Mouse (Mus musculus) heart, adult 2 months (tissue): ENCODE measurements around the gene Ccdc134. TPM values are rescaled to one million over a fixed set of nuclear protein-coding genes. Genes with fewer than 3 reads are reported as not detected.

Experiments used
- DNase-seq, 2 experiments: peaks; one replicate each; pipeline ENCODE4 v3.0.0; 2021
- H3K27ac ChIP-seq: fragments of 200-600 bp; 2 replicates; pipeline ENCODE4 v1.8.1; 2022
- H3K27me3 ChIP-seq: fragments of 200-500 bp; 2 replicates; pipeline ENCODE4 v1.6.1; 2012; ENCODE audit warnings: mild to moderate bottlenecking, low read length, inconsistent platforms, mixed read lengths; ENCODE audit not compliant: control insufficient read depth, insufficient read depth
- H3K36me3 ChIP-seq: fragments of 200-500 bp; 2 replicates; pipeline ENCODE4 v1.6.1; 2012; ENCODE audit warnings: low read length, inconsistent platforms; ENCODE audit not compliant: control insufficient read depth, insufficient read depth
- H3K4me1 ChIP-seq: fragments of 200-500 bp; 2 replicates; pipeline ENCODE4 v1.6.1; 2011; ENCODE audit warnings: low read length; ENCODE audit not compliant: control insufficient read depth, insufficient read depth
- H3K4me3 ChIP-seq: fragments of 200-600 bp; 2 replicates; pipeline ENCODE4 v1.8.1; 2022
- H3K79me2 ChIP-seq: fragments of 200-500 bp; replicated peaks from 2 replicates; pipeline ENCODE4 v1.6.1; 2012; ENCODE audit warnings: mild to moderate bottlenecking, inconsistent platforms, low read length, moderate library complexity, mixed read lengths; ENCODE audit not compliant: control insufficient read depth, insufficient read depth
- H3K9ac ChIP-seq: fragments of 200-500 bp; 2 replicates; pipeline ENCODE4 v1.6.1; 2012; ENCODE audit warnings: low read depth, mild to moderate bottlenecking, control low read depth, inconsistent platforms, low read length, mixed read lengths
- CTCF ChIP-seq: fragments of 200-600 bp; IDR thresholded peaks from 2 replicates; pipeline ENCODE4 v1.8.1; 2022; ENCODE audit warnings: antibody characterized with exemption, mild to moderate bottlenecking, moderate library complexity
- EP300 ChIP-seq: fragments of 200-500 bp; IDR thresholded peaks from 2 replicates; pipeline ENCODE4 v1.6.1; 2011; ENCODE audit warnings: low read depth, low read length, control low read depth; ENCODE audit not compliant: insufficient read depth
- POLR2A ChIP-seq: fragments of 200-500 bp; IDR thresholded peaks from 2 replicates; pipeline ENCODE4 v1.6.1; 2011; ENCODE audit warnings: mild to moderate bottlenecking, low read depth, low read length, control low read depth; ENCODE audit not compliant: insufficient read depth
- WGBS: fragments of 180-500 bp; shearing (Covaris S2); methylation state at CpG from one replicate; pipeline ENCODE4 v1.1.7; 2018; 5-methylcytosine and 5-hydroxymethylcytosine counted together
- intact Hi-C: fragments of 180-260 bp; cut with DNase I; formaldehyde crosslinking; loops from one replicate; pipeline ENCODE4 v1.15.1; 2025
- polyA plus RNA-seq: library from polyadenylated mRNA; depleted of rRNA; stranded (reverse); fragments of >200 nt; gene quantifications from 2 replicates; pipeline ENCODE4 v1.2.3, GENCODE M21; 2012
- total RNA-seq, 2 experiments: library from RNA; stranded (reverse); gene quantifications; 2 replicates each; pipeline ENCODE4 v1.2.3; 2021

The Ccdc134 gene
- total and polyA plus RNA-seq, 3 experiments = 3.9 to 4.8 (median 4.0) TPM

- no peak for DNase-seq
- no peak overlapping the region for H3K27ac ChIP-seq
- intact Hi-C loops = loop anchor here (2.0 kb wide), 1 partner anchor 100 kb away; no protein-coding TSS in a partner anchor
- H3K4me3 ChIP-seq = no peak overlapping the region
- peaks cover 3% of the 10 kb centered on the region; the same call in 1 of the 2 replicates for H3K79me2 ChIP-seq
- H3K36me3 ChIP-seq = no peaks in the 10 kb centered on the region
- WGBS = 66% methylated on average over 7 of the region's 7 CpGs
- TF ChIP-seq CTCF (no peak), POLR2A (no peak), EP300 (no peak)
- H3K4me1 ChIP-seq = peaks cover 7% of the 10 kb centered on the region
- no peak overlapping the region for H3K9ac ChIP-seq
- no peaks in the 10 kb centered on the region for H3K27me3 ChIP-seq
These were observed 36.8 kb downstream of the Ccdc134 start for GRCm38 (mm10) chr15:82164496-82164895.

- DNase-seq = peak; percentile 74 to 85
- intact Hi-C loops = loop anchor here (1.0 to 5.0 kb wide), 3 partner anchors 27 to 101 kb away; partner anchors contain the start of gene Ccdc134
- Histone ChIP-seq H3K79me2 (peaks cover 2% of the 10 kb centered on the region; the same call in 1 of the 2 replicates), H3K4me3 (no peak overlapping the region), H3K36me3 (no peaks in the 10 kb centered on the region), H3K9ac (no peak overlapping the region), H3K27ac (no peak overlapping the region), H3K4me1 (peaks cover 6% of the 10 kb centered on the region), H3K27me3 (no peaks in the 10 kb centered on the region)
- TF ChIP-seq CTCF (no peak; the same call in none of the 2 replicates), POLR2A (no peak), EP300 (no peak)
- 61% methylated on average over 8 of the region's 8 CpGs for WGBS
These were observed 37.9 kb downstream of the Ccdc134 start for GRCm38 (mm10) chr15:82165332-82166239.

- intact Hi-C loops = loop anchor here (5.0 kb wide), 1 partner anchor 39 kb away; the partner anchor contains the start of gene Ccdc134
- Histone ChIP-seq H3K27me3 (no peaks in the 10 kb centered on the region), H3K4me3 (no peak overlapping the region), H3K79me2 (peaks cover 2% of the 10 kb centered on the region; the same call in 1 of the 2 replicates), H3K36me3 (no peaks in the 10 kb centered on the region), H3K27ac (no peak overlapping the region), H3K9ac (no peak overlapping the region), H3K4me1 (peaks cover 3% of the 10 kb centered on the region)
- TF ChIP-seq EP300 (no peak), CTCF (no peak), POLR2A (no peak)
- peak in 1 of 2 experiments; percentile 22 for DNase-seq
- 85% methylated on average over 22 of the region's 22 CpGs for WGBS
These were observed 38.7 kb downstream of the Ccdc134 start for GRCm38 (mm10) chr15:82166240-82167100.

GRCm38 (mm10) chr15:82167201-82168168 is 39.8 kb downstream of the Ccdc134 start:
- Histone ChIP-seq H3K79me2 (peaks cover 2% of the 10 kb centered on the region; the same call in 1 of the 2 replicates), H3K36me3 (no peaks in the 10 kb centered on the region), H3K27ac (no peak overlapping the region), H3K27me3 (no peaks in the 10 kb centered on the region), H3K4me3 (no peak overlapping the region), H3K9ac (no peak overlapping the region), H3K4me1 (peaks cover 3% of the 10 kb centered on the region)
- 70% methylated on average over 23 of the region's 23 CpGs for WGBS
- intact Hi-C loops = loop anchor here (5.0 kb wide), 1 partner anchor 40 kb away; the partner anchor contains the start of gene Ccdc134
- DNase-seq = no peak
- TF ChIP-seq EP300 = no peak
- TF ChIP-seq POLR2A = no peak
- TF ChIP-seq CTCF = no peak

- no peaks in the 10 kb centered on the region for H3K27me3 ChIP-seq
- intact Hi-C loops = loop anchor here (5.0 kb wide), 1 partner anchor 42 kb away; the partner anchor contains the start of gene Ccdc134
- no peak overlapping the region for H3K4me3 ChIP-seq
- no peak overlapping the region for H3K27ac ChIP-seq
- DNase-seq = no peak
- peaks cover 3% of the 10 kb centered on the region for H3K4me1 ChIP-seq
- H3K36me3 ChIP-seq = no peaks in the 10 kb centered on the region
- peaks cover 2% of the 10 kb centered on the region; the same call in 1 of the 2 replicates for H3K79me2 ChIP-seq
- no peak overlapping the region for H3K9ac ChIP-seq
- WGBS = 90% methylated on average over 5 of the region's 5 CpGs
- TF ChIP-seq CTCF = no peak
- no peak for TF ChIP-seq POLR2A
- no peak for TF ChIP-seq EP300
These were observed 41.9 kb downstream of the Ccdc134 start for GRCm38 (mm10) chr15:82169671-82170070.
